Comparison of ENCODE assay signal across 8 mouse cellular contexts in genomic region chr19:4037788-4038232, GRCm38 (mm10). TPM values are rescaled to one million over a fixed set of nuclear protein-coding genes. Genes with fewer than 3 reads are reported as not detected.
DNase-seq lines count a peak whose midpoint lies in the region; ATAC-seq lines count a peak whose summit lies in the region.

Gene Gstp1 (minus strand): TSS chr19:4037985.

- peak; percentile 96 for DNase-seq in c-Kit-positive CD71-negative TER-119-negative erythroid progenitor cells, embryonic 14.5 days (ENCODE audit: low read depth)
- peak; percentile 78 for DNase-seq in forebrain, embryonic 10.5 days (ENCODE audit: extremely low spot score, low spot score)
- peak; percentile 92 for DNase-seq in kidney, postnatal 10 days
- DNase-seq in liver, embryonic 11.5 days (ENCODE audit: low spot score), result peak; percentile 88
- DNase-seq in naive thymus-derived CD4-positive, alpha-beta T cell, adult 2 months (ENCODE audit: low read depth), result peak; percentile 90
- peak; percentile 83 for DNase-seq in splenic B cell, adult 2 months (ENCODE audit: low read depth, low spot score)

- H3K9me3 ChIP-seq in forebrain, embryonic 10.5 days, result no peaks in the 10 kb centered on the region
- no peaks in the 10 kb centered on the region for H3K9me3 ChIP-seq in heart, embryonic 14.5 days (ENCODE audit: control insufficient read depth, low read length)
- no peaks in the 10 kb centered on the region for H3K9me3 ChIP-seq in liver, embryonic 11.5 days (ENCODE audit: control insufficient read depth, low read length)

- H3K4me3 ChIP-seq in forebrain, embryonic 10.5 days, result peak within 1 kb of the TSS; percentile 68
- H3K4me3 ChIP-seq in heart, embryonic 14.5 days (ENCODE audit: control insufficient read depth in 1 of 2, insufficient read depth in 1 of 2, low read depth in 1 of 2, low read length in 2 of 2), result peak within 1 kb of the TSS; percentile 64 to 83
- peak within 1 kb of the TSS; percentile 73 for H3K4me3 ChIP-seq in liver, embryonic 11.5 days (ENCODE audit: low read depth, low read length)

- WGBS in forebrain, embryonic 10.5 days, result under 1% methylated on average over 26 of the region's 26 CpGs
- under 1% methylated on average over 26 of the region's 26 CpGs for WGBS in heart, embryonic 14.5 days
- WGBS in liver, embryonic 11.5 days, result 0% methylated on average over 26 of the region's 26 CpGs

- peak; percentile 98 for ATAC-seq in CD4-positive, CD25-positive, alpha-beta regulatory T cell, adult 4 months
- ATAC-seq in heart, embryonic 14.5 days (ENCODE audit: insufficient number of reproducible peaks, insufficient read depth, low FRiP score, low read depth), result peak; percentile 78
- ATAC-seq in liver, embryonic 11.5 days (replicated peaks; ENCODE audit: low FRiP score), result peak; percentile 87

- peak within 1 kb of the TSS; percentile 81 for H3K9ac ChIP-seq in heart, embryonic 14.5 days (ENCODE audit: low read length)
- H3K9ac ChIP-seq in liver, embryonic 11.5 days (ENCODE audit: low read depth, low read length), result peak within 1 kb of the TSS; percentile 88

- no peaks in the 10 kb centered on the region for H3K27me3 ChIP-seq in forebrain, embryonic 10.5 days (ENCODE audit: poor library complexity, severe bottlenecking)
- no peaks in the 10 kb centered on the region for H3K27me3 ChIP-seq in heart, embryonic 14.5 days (ENCODE audit: control insufficient read depth, insufficient read depth, low read length)
- H3K27me3 ChIP-seq in liver, embryonic 11.5 days (replicated peaks; ENCODE audit: control insufficient read depth, insufficient read depth, low read length), result no peaks in the 10 kb centered on the region
- H3K27me3 ChIP-seq in splenic B cell, adult 2 months (ENCODE audit: control insufficient read depth, insufficient read depth, low read length, poor library complexity, severe bottlenecking), result no peaks in the 10 kb centered on the region

- peak within 1 kb of the TSS; percentile 71 for H3K4me2 ChIP-seq in heart, embryonic 14.5 days (ENCODE audit: low read length)
- peak within 1 kb of the TSS; percentile 77 for H3K4me2 ChIP-seq in liver, embryonic 11.5 days

- H3K27ac ChIP-seq in forebrain, embryonic 10.5 days, result peak within 1 kb of the TSS; percentile 91
- peak within 1 kb of the TSS; percentile 72 to 81 for H3K27ac ChIP-seq in heart, embryonic 14.5 days (replicated peaks in 1 of 2; ENCODE audit: control insufficient read depth in 1 of 2, insufficient read depth in 1 of 2, low read depth in 2 of 2, low read length in 2 of 2)
- H3K27ac ChIP-seq in liver, embryonic 11.5 days (ENCODE audit: low read depth, low read length), result peak within 1 kb of the TSS; percentile 84

- H3K36me3 ChIP-seq in forebrain, embryonic 10.5 days (replicated peaks), result peaks cover 14% of the 10 kb centered on the region
- peaks cover 5% of the 10 kb centered on the region; the same call in 1 of the 2 replicates for H3K36me3 ChIP-seq in heart, embryonic 14.5 days (ENCODE audit: control insufficient read depth, insufficient read depth, low read length)
- no peaks in the 10 kb centered on the region for H3K36me3 ChIP-seq in liver, embryonic 11.5 days (ENCODE audit: control insufficient read depth, insufficient read depth, low read length)
- no peaks in the 10 kb centered on the region for H3K36me3 ChIP-seq in splenic B cell, adult 2 months (ENCODE audit: control insufficient read depth, insufficient read depth, low read length, poor library complexity, severe bottlenecking)

- peaks cover 23% of the 10 kb centered on the region for H3K4me1 ChIP-seq in forebrain, embryonic 10.5 days
- H3K4me1 ChIP-seq in heart, embryonic 14.5 days (ENCODE audit: control insufficient read depth in 2 of 2, insufficient read depth in 2 of 2, low read length in 2 of 2), result peaks cover 3 to 6% of the 10 kb centered on the region in 2 experiments
- H3K4me1 ChIP-seq in liver, embryonic 11.5 days (replicated peaks; ENCODE audit: control insufficient read depth, insufficient read depth, low read length), result peaks cover 13% of the 10 kb centered on the region; the same call in 1 of the 2 replicates

RNA-seq across cellular contexts. Expression of gene Gstp1, which starts in this region (rescaled TPM):
- 100 to 1,000 TPM; 543 to 655 TPM for polyA plus RNA-seq in CD4-positive, CD25-positive, alpha-beta regulatory T cell, adult 4 months (2017; shearing (Covaris generic))
- polyA plus RNA-seq in forebrain, embryonic 10.5 days (2016; fragmentation: Nextera tagmentation; extraction: Ambion mirVana), result 412 and 423 TPM in 2 replicates
- polyA plus RNA-seq in heart, embryonic 14.5 days (2014; fragmentation: Nextera tagmentation; extraction: Ambion mirVana), result 399 and 401 TPM in 2 replicates
- polyA plus RNA-seq in liver, embryonic 11.5 days (2014; fragmentation: Nextera tagmentation; extraction: Ambion mirVana), result 733 and 765 TPM in 2 replicates

Comparison
In these comparisons a context has a peak if more than half of its experiments do, and no peak if none do; other contexts are left out.
1. Peak in every context shown above with its lines: DNase-seq, ATAC-seq, H3K4me3 ChIP-seq and H3K27ac ChIP-seq.